Mouse (Mus musculus) gastrocnemius, postnatal 36 days (tissue): ENCODE data around the gene Slc41a2. TPM values are rescaled to one million over a fixed set of nuclear protein-coding genes. Genes with fewer than 3 reads are reported as not detected.
"Not testable (repeated sequence)": the region's sequence is repeated elsewhere in the genome, so short reads cannot be mapped to it uniquely, and the experiment has no call there.

ENCODE experiments used
- DNase-seq, 2 experiments: peaks; one replicate each; pipeline ENCODE4 v3.0.0; 2022
- intact Hi-C: fragments of 180-260 bp; cut with DNase I; formaldehyde crosslinking; loops from one replicate; pipeline ENCODE4 v1.15.1; 2025
- total RNA-seq, 2 experiments: library from RNA; stranded (reverse); gene quantifications; 2 replicates each; pipeline ENCODE4 v1.2.3; 2021

The Slc41a2 gene
- total RNA-seq, 2 experiments from 2014 or later = 0.54 to 0.86 TPM

DNA sequence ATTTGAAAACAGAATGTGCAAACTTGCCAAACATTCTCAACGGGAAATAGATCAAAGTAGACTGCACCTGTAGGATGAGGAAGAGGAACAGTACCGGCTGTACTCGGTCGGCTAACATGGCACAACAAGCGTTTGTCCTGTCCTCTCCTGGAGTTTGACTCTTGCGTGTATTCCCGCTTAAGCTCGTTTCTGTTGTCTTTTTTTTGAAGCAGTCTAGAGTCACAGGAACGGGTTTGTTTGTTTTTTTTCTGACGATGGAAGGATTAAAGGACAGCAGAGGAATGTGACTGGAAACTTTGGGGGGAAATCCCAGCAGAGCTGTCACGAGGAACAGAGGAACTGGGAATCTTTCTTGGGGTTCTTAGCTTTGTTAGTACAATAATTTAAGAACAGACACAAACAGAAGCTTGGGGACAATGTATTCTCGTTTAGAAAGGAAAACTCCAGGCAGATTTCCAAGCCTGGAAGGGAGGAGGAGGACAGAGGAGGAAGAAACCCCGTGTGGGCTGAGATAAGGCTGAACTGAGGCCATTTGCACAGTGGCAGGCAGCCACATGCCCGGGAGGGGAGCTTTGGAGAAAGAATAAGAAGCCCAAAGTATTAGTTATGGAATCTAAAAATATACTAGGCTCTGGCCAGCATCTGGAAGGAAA lies 16.1 kb upstream of the Slc41a2 start:
- intact Hi-C loops = loop anchor here (5.0 kb wide), 1 partner anchor 442 kb away; no protein-coding TSS in a partner anchor
- DNase-seq = peak in 1 of 2 experiments; percentile 30

DNA sequence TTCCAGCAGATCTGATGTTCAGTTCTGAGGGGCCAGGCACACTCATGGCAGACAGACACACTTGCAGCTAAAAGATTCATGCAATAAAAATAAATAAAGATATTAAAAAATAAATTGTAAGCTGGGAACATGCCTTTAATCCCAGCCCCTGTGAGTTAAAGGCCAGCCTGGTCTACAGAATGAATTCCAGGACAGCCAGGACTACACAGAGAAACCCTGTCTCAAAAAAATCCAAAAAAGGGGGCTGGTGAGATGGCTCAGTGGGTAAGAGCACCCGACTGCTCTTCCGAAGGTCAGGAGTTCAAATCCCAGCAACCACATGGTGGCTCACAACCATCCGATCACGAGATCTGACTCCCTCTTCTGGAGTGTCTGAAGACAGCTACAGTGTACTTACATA lies 14.1 kb upstream of the Slc41a2 start:
- not testable (repeated sequence) for DNase-seq
- intact Hi-C loops = loop anchor here (5.0 kb wide), 1 partner anchor 439 kb away; no protein-coding TSS in a partner anchor

DNA sequence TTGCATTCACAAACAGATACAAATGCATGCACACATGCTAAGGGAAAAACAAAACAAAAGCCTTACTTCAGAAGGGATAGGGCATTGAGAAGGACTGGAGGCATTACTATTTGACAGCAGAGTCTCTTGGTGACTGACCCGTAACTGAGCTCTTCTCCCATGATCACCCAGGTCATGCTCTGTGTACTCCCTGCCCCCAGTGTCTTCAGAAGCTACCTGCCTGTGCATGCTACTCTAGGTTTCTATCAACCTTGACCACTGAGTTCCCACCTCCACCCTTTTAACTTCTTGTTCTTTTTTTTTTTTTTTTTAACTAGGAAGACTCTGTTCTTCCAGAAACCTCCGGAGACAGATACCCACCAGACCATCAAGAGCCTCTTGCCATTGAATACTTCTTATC lies 13.0 kb upstream of the Slc41a2 start:
- intact Hi-C loops = loop anchor here (5.0 kb wide), 1 partner anchor 438 kb away; no protein-coding TSS in a partner anchor
- DNase-seq = no peak

DNA sequence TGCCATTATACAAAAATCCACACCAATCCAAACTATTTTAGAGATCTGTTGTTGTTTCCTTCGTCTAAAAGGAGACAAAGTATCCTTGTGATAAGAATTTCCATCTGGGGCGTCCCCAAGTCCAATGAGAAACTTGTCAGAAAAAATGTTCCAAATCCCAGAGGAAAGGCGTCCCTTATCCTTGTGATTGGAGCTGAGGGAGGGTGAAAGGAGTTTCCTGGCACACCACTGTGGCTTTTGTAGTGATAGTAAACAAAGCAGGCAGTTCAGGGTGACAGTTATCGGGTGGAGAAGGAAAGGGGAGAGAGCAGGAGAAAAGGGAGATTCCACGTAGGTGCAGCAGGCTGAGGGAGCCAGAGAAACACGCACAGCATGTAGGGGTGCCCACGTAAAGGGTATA lies 9.8 kb upstream of the Slc41a2 start:
- no peak for DNase-seq
- intact Hi-C loops = no loop called here

DNA sequence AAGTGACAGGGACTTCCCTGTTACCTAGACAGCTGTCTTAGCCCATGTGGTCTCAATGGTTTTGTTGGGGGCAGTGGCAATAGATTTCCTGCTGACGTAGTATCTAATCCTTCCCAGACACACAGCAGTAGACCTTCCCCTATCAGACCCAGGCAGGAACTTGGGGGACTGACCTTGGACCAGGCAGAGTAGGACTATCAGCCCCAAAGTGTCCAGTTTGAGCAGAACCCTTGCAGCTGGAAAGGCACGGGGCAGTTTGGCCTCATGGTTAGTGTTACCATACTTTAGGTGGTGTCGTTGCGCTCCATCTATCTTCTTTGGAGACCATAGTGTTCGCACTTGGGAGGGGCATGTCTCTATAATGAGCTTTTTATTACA lies 8.7 kb upstream of the Slc41a2 start:
- no peak for DNase-seq
- intact Hi-C loops = no loop called here

DNA sequence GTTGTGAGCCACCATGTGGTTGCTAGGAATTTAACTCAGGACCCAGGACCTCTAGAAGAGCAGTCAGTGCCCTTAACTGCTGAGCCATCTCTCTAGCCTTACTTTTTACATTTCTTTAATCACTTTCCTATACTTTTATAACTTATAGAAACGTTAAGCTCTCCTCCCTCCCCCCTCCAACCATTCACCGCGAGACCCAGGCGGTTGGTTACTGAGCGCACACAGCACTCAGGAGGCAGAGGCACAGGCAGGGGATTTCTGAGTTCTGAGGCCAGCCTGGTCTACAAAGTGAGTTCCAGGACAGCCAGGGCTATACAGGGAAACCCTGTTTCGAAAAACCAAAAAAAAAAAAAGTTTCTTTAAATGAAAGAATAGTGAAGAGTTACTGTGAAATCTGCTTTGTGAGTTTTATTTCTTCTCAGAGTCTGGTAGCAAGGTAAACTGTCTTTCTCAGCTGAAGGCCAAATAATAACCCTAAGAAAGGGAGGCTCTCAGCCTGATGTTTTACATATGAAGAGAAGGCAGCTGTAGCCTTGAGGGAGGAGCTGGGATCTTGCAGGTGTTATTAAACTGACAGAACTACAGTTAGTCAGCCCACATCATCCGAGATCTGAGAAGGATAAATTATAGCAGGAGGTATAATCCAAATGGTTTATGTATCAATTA lies 8.1 kb upstream of the Slc41a2 start:
- no peak for DNase-seq
- intact Hi-C loops = no loop called here

DNA sequence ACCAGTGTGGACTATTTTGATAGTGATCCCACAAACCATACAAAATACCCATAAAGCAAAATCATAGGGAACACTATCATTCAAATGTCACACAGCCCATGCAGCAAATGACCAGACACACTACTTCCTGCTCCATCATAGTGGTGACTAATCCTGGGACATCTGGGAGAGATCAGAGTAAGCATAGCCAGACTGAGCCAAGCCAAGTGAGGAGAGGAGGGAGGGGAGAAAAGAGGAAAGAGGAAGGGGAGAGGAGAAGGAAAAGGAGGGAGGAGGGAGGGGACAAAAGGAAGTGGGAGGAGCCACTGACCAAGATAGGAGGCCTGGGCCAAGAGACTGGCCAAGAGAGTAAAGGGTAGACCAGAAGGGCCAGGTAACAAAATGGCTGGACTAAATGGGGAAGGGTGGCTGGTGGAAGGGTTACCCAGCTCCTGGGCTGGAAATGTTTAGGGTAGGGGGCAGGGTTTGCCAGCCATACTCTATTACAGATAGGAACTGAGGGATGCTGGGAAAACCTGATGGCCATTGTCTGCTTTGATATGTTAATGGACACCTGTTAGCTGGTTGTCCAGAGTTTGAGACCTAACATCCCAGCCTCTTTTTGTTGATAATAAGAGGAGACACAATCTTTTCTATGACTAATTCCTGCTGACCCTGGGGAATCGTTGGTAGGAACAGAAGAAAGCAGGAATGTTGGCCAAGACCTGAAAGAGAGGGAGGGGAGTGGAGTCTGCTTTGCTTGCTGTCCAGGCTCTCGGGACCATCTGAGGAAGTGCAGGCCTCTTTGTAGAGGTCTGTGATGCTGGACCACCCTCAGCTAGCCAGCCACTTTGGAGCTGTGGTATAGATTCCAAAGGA lies 6.4 kb upstream of the Slc41a2 start:
- intact Hi-C loops = no loop called here
- no peak for DNase-seq

DNA sequence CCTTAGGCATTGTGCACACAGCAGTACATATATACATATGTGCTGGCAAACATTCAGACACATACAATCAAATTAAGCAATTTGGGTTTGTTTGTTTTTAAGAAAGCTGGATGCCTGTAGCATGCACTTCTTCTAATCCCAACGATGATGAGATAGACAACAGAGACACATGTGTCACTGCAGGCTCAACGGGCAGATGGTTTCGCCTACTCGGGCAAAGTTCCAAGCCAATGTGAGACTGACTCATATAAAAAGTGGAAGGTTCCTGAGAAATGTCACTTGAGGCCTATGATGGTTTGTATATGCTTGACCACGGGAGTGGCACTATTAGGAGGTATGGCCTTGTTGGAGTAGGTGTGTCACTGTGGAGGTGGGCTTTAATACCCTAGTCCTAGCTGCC lies 5.5 kb upstream of the Slc41a2 start:
- intact Hi-C loops = no loop called here
- no peak for DNase-seq

DNA sequence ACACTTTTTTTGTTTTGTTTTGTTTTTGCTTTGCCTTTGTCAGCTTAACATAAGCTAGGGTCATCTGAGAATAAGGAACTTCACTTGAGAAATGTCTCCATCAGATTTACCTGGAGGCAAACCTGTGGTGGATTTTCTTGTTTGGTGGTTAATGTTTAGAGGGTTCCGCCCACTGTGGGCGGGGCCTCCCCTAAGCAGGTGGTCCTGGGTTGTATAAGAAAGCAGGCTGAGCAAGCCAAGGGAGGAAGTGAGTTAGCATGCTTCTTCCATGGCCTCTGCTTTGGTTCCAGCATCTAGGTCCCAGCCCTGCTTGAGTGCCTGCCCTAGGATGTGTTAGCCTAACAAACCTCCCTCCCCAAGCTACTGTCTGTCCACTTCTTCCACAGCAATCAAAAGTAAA lies 3.5 kb upstream of the Slc41a2 start:
- no peak for DNase-seq
- intact Hi-C loops = no loop called here

DNA sequence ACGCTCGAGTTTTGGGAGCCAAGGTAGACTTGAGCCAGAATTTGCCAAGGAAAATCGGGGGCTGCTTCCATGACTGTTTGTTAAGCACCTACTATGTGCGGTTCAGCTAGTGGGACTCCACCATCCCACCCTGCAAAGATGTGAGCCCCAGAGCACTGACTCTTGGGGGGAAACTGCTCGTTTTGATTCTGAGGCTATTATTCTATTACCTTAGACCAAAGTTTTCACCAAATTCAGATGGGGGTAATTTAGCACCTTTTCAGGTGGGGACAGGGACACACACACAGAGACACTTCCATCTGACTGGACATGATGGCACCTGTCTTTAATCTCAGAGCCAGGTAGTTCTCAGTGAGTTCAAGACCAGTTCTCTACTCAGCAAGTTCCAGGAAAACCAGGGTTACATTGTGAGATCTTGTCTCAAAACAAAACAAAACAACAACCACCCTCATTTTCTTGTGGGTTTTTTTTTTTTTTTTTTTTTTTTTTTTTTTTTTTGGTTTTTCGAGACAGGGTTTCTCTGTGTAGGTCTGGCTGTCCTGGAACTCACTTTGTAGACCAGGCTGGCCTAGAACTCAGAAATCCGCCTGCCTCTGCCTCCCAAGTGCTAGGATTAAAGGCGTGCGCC lies 403 bp upstream of the Slc41a2 start:
- intact Hi-C loops = no loop called here
- no peak for DNase-seq

DNA sequence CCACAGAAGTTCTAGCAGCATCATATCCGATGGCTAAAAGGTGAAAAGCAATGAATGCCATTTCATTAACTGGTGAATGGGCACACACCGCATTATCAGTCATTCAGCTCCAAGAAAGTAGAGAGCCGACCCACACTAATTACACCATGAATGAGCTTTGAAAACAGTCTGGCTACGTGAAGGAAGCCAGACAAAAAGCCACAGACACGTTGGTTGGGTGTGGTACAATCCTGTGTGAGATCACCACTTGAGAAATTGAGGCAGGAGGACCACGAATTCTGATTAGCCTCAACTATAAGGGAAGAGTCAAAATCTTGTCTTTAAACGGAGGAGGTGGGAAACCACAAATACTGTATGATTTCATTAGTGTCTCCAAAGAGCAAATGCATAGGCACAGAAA lies 1.3 kb downstream of the Slc41a2 start:
- intact Hi-C loops = no loop called here
- DNase-seq = no peak

DNA sequence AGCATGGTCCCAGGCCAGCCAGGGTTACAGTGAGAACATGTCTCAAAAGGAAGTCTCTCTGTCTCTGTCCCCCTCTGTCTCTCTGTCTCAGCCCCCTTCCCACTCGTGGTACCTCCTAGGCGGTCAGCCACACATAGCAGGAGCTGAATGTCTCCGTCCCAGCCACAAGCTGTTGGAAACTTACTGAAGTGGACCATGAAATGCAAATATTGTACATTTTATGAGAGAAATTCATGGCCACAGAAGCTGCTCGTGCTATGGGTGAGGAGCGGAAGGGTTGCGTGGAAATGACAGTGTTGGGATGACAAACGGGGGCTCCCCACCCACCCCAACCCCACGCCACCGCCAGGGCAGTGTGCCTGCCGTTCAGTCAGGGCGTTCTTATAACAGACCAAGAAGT lies 5.1 kb downstream of the Slc41a2 start:
- DNase-seq = no peak

DNA sequence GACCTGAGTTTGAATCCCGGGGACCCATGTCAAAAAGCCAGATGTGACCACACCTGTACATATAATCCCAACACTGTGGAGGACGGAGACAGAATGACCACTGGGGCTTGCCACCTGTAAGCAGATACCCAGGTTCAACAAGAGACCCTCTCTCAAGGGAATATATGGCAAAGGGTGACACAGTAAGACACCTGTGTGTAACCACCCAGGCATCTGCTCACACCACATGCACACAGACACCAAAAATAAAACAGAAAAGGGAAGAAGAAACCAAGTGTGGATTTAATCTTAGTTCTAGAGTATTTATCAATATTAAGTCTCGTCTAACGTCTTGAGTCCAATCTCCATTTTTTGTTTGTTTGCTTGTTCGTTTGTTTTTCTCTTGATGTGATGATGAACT lies 5.9 kb downstream of the Slc41a2 start:
- intact Hi-C loops = no loop called here
- no peak for DNase-seq

More for the DNA sequence above, 5.1 kb downstream of the Slc41a2 start:
- intact Hi-C loops = no loop called here

DNA sequence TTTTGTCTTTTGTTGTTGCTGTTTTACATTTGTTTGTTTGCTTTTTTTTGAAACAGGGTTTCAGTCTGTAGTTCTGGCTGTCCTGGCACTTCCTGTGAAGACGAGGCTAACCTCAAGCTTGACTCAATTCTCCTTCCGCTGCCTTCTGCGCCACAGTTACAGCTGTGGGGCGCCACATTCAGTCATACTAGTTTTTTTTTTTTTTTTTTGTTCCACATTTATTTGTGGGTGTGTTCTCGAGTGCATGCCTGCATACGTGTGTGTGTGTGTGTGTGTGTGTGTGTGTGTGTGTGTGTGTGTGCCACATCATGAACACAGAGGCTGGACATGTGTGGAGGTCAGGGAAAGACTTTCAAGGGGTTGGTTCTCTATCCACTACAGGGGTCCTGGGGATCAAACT lies 7.3 kb downstream of the Slc41a2 start:
- intact Hi-C loops = no loop called here
- no peak for DNase-seq

DNA sequence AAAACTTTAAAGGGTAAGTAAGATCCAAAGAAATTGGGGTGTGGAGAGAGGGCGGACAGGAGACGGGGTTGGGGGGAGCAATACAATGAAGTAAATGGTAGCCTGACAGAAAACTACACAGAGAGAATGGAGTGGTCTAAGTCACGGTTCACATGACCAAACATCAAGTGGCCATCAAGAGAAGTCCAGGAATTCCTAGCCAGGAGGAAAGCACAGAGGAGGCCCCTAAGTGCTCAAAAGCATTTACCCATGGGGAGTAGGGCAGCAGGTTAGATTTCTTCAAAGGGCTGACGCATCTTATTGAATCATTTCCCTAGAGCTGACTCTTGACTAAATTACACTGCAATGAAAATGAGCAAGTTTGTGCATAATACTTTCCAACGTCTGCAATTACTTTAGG lies 8.9 kb downstream of the Slc41a2 start:
- no peak for DNase-seq

DNA sequence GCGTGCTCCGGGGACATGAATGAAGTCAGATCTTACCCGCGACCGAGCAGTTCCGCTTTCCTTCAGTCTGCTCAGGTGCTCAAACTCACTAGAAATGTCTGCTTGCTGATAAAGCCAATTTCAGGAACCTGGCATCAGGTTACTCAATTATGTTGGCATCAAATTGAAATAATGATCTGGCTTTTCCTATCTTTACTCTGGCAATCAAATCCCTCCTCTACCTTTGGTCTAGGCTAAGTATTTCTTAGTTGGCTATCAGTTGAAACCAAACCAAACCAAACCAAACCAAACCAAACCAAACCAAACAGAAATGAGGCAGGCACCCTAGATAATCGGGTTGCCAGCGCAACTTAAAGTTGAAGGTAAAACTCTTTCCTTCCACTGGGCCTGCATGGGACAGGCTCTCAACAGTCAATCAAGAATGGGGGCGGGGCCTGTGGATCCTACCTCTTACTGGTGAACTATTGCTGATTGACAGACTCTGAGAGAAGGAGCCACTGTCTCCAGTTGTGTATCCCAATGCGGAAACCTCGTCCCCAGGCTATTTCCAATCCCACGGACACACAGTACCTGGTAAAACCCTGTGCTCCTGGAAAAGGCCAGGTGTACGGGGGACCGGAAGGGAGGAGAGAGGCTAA lies 10.9 kb downstream of the Slc41a2 start:
- no peak for DNase-seq
- intact Hi-C loops = no loop called here

More for the DNA sequence above, 8.9 kb downstream of the Slc41a2 start:
- intact Hi-C loops = no loop called here

DNA sequence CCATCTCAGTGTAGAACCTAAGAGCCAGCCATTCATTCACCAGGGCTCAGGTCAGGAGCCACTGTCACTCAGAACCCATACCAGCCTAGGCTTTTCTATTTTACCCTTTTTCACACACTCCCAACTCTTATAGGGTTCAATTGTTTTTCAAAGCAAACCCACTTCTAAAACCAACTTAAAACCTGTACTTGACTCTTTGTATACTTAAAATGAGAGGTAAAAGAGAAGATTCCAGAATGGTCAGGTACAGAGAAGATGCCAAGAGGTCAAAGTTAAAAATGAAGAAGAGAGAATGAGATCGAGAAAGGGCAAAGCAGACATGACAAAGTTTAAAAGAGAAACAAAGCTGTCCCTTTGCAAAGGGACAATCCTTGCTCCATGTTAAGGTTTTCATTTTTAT lies 11.8 kb downstream of the Slc41a2 start:
- intact Hi-C loops = no loop called here
- DNase-seq = no peak

DNA sequence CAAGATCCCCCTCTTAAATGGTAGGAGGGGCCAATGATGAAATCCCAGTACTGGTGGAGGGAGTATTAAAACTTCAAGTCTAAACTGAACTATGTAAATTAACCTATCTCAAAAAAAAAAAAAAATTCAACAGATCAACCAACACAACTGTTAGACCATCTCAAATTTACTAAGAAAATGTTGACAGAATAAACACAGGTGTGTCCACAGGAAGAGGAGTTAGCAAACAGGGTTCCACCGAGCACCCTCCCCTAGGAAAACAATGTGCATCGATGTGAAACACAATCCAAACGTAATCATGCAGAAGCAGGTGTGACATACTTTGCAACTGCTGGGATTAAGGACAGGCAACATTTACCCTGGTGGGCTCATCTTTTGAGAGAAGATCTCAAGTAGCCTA lies 12.8 kb downstream of the Slc41a2 start:
- intact Hi-C loops = no loop called here
- DNase-seq = no peak

DNA sequence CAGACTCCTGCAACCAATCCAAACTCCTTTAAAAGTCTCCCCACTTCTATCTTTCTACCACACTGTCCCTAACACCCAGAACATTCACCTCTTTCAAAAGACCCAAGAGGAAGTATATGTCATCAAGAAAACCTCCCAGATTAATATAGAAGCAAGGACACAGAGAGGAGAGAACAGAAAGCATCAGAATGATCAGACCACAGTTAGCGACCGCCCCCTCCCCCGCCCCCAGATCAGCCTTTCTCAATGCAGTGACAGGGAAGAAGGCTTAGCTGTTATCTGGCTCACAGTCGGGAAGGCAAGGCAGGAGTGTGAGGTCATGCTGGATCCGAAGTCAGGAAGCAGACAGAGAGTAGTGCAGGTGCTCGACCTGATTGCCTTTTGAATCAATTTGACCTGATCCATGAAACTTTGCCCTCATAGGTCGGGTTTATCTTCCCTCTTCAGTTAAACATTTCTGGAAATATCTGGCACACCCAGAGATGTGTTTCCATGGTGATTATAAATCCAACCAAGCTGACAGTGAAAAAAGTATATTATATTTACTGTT lies 15.1 kb downstream of the Slc41a2 start:
- DNase-seq = no peak
- intact Hi-C loops = no loop called here

DNA sequence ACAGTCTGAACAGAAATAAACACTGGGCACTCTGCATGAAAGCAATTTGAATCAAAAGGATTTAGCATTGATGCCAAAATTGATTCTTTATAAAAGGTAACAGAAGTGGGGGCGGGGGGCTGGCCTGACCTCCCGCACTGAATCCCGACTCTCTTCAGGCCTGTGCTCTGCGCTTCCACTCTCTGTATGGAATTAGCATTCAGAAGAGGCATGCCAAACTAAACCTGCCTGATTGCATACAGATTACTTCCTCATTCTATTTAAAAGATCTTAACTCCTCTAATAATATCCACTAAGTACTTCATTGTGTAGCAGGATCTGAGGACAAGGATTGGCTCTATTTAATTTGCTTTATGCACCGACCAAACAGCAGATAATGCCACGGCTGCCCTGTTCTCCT lies 16.2 kb downstream of the Slc41a2 start:
- DNase-seq = no peak
- intact Hi-C loops = no loop called here
